Mouse (Mus musculus) limb, embryonic 11.5 days (tissue): ENCODE data around the gene Paxip1. TPM values are rescaled to one million over a fixed set of nuclear protein-coding genes. Genes with fewer than 3 reads are reported as not detected.
A peak's percentile ranks its signal among the peaks of the same experiment; 100 is the strongest.

Source experiments
- ATAC-seq: fragments of 200-750 bp; cut with Nextera tagmentation; 2 replicates; pipeline ENCODE4 v1.8.0; 2017; ENCODE audit warnings: low read depth; ENCODE audit not compliant: insufficient number of reproducible peaks, low FRiP score, low TSS enrichment
- DNase-seq: peaks from one replicate; pipeline ENCODE4 v3.0.0-alpha.2; 2015; ENCODE audit warnings: low spot score
- H3K27ac ChIP-seq: fragments of 300-500 bp; sonication (generic); replicated peaks from 2 replicates; pipeline ENCODE4 v1.5.1; 2014; ENCODE audit warnings: low read depth, mild to moderate bottlenecking, low read length
- H3K27me3 ChIP-seq: fragments of 300-500 bp; sonication (generic); 2 replicates; pipeline ENCODE4 v1.6.1; 2014; ENCODE audit warnings: mild to moderate bottlenecking, low read length, mixed read lengths; ENCODE audit not compliant: control insufficient read depth, insufficient read depth
- H3K36me3 ChIP-seq: fragments of 300-500 bp; sonication (generic); 2 replicates; pipeline ENCODE4 v1.6.1; 2014; ENCODE audit warnings: mild to moderate bottlenecking, low read length, moderate library complexity, mixed read lengths; ENCODE audit not compliant: control insufficient read depth, insufficient read depth
- H3K4me1 ChIP-seq: fragments of 300-500 bp; sonication (generic); 2 replicates; pipeline ENCODE4 v1.6.1; 2014; ENCODE audit warnings: low read length, mixed read lengths; ENCODE audit not compliant: control insufficient read depth, insufficient read depth
- H3K4me2 ChIP-seq: fragments of 300-500 bp; sonication (generic); 2 replicates; pipeline ENCODE4 v1.6.1; 2014; ENCODE audit warnings: low read depth, mild to moderate bottlenecking, moderate library complexity; ENCODE audit not compliant: severe bottlenecking
- H3K4me3 ChIP-seq: fragments of 300-500 bp; sonication (generic); 2 replicates; pipeline ENCODE4 v1.5.1; 2014; ENCODE audit warnings: low read depth, low read length
- H3K9ac ChIP-seq: fragments of 300-500 bp; sonication (generic); 2 replicates; pipeline ENCODE4 v1.6.1; 2014; ENCODE audit warnings: mild to moderate bottlenecking, low read length
- H3K9me3 ChIP-seq: fragments of 300-500 bp; sonication (generic); 2 replicates; pipeline ENCODE4 v1.6.1; 2016; ENCODE audit warnings: low read length; ENCODE audit not compliant: control insufficient read depth
- WGBS: fragments of 180-500 bp; shearing (Covaris S2); extraction: QIAGEN DNeasy Blood & Tissue Kit; methylation state at CpG from one replicate; pipeline ENCODE4 v1.1.7; 2014; 5-methylcytosine and 5-hydroxymethylcytosine counted together
- polyA plus RNA-seq: library from polyadenylated mRNA; unstranded; fragments of >200 nt; fragmentation: Nextera tagmentation; extraction: Ambion mirVana; gene quantifications from 2 replicates; pipeline ENCODE4 v1.2.1, GENCODE M21; 2014

Gene Paxip1
- polyA plus RNA-seq, 1 experiment from 2014 or later, result 53.8 TPM

DNA sequence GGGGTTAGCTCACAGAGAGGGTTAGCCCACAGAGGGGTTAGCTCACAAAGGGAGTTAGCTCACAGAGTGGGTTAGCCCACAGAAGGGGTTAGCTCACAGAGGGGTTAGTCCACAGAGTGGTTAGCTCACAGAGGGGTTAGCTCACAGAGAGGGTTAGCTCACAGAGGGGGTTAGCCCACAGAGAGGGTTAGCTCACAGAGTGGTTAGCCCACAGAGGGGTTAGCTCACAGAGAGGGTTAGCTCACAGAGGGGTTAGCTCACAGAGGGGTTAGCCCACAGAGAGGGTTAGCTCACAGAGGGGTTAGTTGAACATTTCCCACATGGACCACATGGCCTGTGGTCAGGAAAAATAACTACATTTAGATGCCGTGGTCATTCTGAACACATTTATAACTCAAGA lies 46.5 kb downstream of the Paxip1 start:
- no peaks in the 10 kb centered on the region for H3K9me3 ChIP-seq
- 88% methylated on average over 1 of the region's 1 CpGs for WGBS
- H3K27ac ChIP-seq, result no peak overlapping the region
- H3K4me1 ChIP-seq, result no peaks in the 10 kb centered on the region
- no peak overlapping the region for H3K4me2 ChIP-seq
- H3K27me3 ChIP-seq, result no peaks in the 10 kb centered on the region
- DNase-seq, result no peak
- peaks cover 22% of the 10 kb centered on the region for H3K36me3 ChIP-seq
- no peak overlapping the region for H3K9ac ChIP-seq
- H3K4me3 ChIP-seq, result no peak overlapping the region
- no peak for ATAC-seq

DNA sequence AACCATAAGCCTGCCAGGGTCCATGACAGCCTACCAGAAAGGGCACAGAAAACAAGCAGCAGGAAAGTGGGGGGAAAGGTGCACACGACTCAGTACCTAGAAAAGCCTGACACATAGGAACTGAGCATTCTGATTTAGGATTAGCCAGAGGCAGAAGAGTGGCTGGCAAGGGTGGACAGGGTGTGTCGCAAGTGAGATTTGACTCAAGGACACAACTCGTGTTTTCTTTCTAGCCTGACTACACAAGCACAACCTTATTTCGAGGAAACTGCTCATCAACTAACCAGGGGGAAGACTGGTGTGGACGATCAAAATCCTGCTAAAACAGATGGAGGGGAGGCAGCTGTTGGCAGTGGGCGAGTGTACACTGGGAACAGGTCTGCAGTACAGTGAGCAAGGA lies 52.3 kb downstream of the Paxip1 start:
- no peaks in the 10 kb centered on the region for H3K9me3 ChIP-seq
- peaks cover 10% of the 10 kb centered on the region for H3K36me3 ChIP-seq
- ATAC-seq (no peak), DNase-seq (no peak)
- no peak overlapping the region for H3K4me3 ChIP-seq
- H3K4me2 ChIP-seq, result no peak overlapping the region
- H3K27ac ChIP-seq, result no peak overlapping the region
- no peaks in the 10 kb centered on the region for H3K27me3 ChIP-seq
- H3K9ac ChIP-seq, result no peak overlapping the region
- H3K4me1 ChIP-seq, result no peaks in the 10 kb centered on the region
- 85% methylated on average over 6 of the region's 6 CpGs for WGBS

DNA sequence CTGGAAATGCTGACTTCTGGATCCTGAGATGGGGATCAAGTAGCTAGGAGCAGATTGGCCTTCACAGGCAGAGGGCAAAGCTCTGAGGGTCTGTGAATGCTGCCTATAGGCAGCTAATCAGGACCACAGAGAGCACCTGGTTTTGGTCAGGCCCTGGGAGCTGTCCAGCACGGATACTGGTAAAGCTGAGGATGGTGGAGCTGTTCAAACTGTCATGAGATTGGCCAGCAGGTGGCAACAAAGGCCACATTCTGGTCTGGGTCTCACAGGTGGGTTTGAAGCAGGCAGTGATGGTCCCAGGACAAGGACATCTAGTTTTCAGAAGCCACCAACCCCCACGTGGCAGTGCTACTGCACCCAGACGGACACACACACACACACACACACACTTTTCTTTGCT lies 54.3 kb downstream of the Paxip1 start:
- H3K4me3 ChIP-seq, result no peak overlapping the region
- H3K9me3 ChIP-seq, result no peaks in the 10 kb centered on the region
- 0 out of 2 replicates have a peak, but pooled peaks cover 4% of the 10 kb centered on the region for H3K36me3 ChIP-seq
- no peak overlapping the region for H3K4me2 ChIP-seq
- H3K4me1 ChIP-seq, result no peaks in the 10 kb centered on the region
- no peak overlapping the region for H3K27ac ChIP-seq
- no peak overlapping the region for H3K9ac ChIP-seq
- no peaks in the 10 kb centered on the region for H3K27me3 ChIP-seq
- peak; percentile 91 for DNase-seq
- WGBS, result 6% methylated on average over 3 of the region's 3 CpGs
- peak; percentile 90 for ATAC-seq

DNA sequence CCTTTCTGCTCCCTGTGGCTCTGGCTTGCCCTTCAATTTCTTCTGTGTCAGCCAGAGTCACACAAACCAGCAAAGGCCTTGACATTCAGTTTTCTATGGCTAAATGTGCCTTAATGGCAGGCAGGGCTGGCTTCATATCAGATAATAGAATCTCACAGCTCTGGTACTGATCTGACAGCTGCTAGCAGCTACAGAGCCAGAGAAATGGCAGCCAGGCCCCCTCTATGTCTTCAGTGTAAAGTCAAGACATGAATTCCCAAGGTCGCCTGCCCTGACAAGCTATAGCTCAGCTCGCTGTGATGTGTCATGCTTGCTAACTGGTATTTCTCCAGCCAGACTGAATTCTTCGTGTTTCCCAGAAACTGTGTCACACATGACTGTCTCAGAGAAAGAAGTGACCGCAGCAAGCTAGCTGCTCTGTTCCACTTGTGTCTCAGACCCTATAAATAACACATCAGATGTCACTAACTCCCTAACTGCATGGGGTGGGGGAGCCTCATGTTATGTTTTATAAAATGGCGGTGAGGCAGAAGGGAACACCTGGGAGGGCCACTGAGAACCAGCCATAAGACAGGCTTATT lies 59.1 kb downstream of the Paxip1 start:
- DNase-seq (no peak), ATAC-seq (no peak)
- Histone ChIP-seq H3K4me2 (no peak overlapping the region), H3K36me3 (no peaks in the 10 kb centered on the region), H3K9me3 (no peaks in the 10 kb centered on the region), H3K27ac (no peak overlapping the region), H3K4me1 (no peaks in the 10 kb centered on the region), H3K4me3 (no peak overlapping the region), H3K9ac (no peak overlapping the region), H3K27me3 (no peaks in the 10 kb centered on the region)
- WGBS, result 87% methylated on average over 5 of the region's 5 CpGs

DNA sequence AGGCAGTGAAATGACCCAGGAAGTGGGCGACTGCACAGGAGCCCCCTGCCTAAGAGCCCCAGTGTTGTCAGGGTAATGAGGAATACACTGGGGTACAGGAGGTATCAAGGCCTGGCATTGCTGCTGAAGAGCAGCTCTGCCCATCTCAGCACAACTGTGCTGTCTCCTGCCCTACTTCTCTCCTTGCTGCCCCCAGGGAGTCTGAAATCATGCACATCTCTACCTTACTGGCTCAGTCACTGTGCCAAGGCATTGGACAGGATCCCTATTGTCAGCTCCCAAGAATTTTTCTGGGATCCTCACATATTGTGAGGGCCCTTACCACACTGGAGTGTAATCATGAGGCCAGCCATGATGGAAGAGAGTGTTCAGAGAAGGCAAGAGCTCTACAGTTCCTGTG lies 60.1 kb downstream of the Paxip1 start:
- WGBS, result 59% methylated on average over 1 of the region's 1 CpGs
- H3K36me3 ChIP-seq, result no peaks in the 10 kb centered on the region
- H3K4me1 ChIP-seq, result no peaks in the 10 kb centered on the region
- H3K4me2 ChIP-seq, result no peak overlapping the region
- no peak overlapping the region for H3K27ac ChIP-seq
- ATAC-seq (no peak), DNase-seq (no peak)
- H3K4me3 ChIP-seq, result no peak overlapping the region
- H3K9ac ChIP-seq, result no peak overlapping the region
- H3K27me3 ChIP-seq, result no peaks in the 10 kb centered on the region
- no peaks in the 10 kb centered on the region for H3K9me3 ChIP-seq

GRCm38 (mm10) chr5:27730666-27731065 lies 60.8 kb downstream of the Paxip1 start:
- H3K27ac ChIP-seq, result no peak overlapping the region
- H3K36me3 ChIP-seq, result no peaks in the 10 kb centered on the region
- H3K27me3 ChIP-seq, result no peaks in the 10 kb centered on the region
- DNase-seq, result no peak
- H3K9me3 ChIP-seq, result no peaks in the 10 kb centered on the region
- no peaks in the 10 kb centered on the region for H3K4me1 ChIP-seq
- no peak overlapping the region for H3K4me2 ChIP-seq
- ATAC-seq, result no peak
- no peak overlapping the region for H3K9ac ChIP-seq
- 76% methylated on average over 5 of the region's 5 CpGs for WGBS
- H3K4me3 ChIP-seq, result no peak overlapping the region

- Histone ChIP-seq H3K4me3 (no peak overlapping the region), H3K4me2 (no peak overlapping the region), H3K9me3 (no peaks in the 10 kb centered on the region), H3K9ac (no peak overlapping the region), H3K36me3 (no peaks in the 10 kb centered on the region), H3K27me3 (no peaks in the 10 kb centered on the region), H3K4me1 (no peaks in the 10 kb centered on the region), H3K27ac (no peak overlapping the region)
- 27% methylated on average over 2 of the region's 2 CpGs for WGBS
- DNase-seq, result no peak
- no peak for ATAC-seq
These were observed 67.0 kb downstream of the Paxip1 start for GRCm38 (mm10) chr5:27724460-27724859.

DNA sequence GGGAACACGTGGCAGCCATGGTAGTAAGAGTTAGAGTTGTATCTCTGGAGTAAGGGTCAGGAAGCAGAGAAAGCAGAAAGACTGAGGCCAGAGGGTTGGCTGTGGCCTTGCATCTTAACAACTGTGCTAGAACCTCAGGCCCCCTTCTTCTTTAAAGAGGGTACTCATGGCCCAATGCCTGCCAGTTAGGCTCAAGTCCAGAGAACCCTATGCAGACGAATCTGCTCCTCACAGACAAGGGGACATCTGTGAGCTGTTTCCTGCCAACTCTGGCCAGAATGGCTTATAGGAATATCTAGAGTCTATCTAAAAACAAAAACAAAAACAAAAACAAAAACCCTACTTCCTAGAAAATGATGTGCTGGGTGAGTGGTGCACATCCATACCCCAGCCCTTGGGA lies 72.2 kb downstream of the Paxip1 start:
- Histone ChIP-seq H3K27ac (no peak overlapping the region), H3K4me1 (no peaks in the 10 kb centered on the region), H3K36me3 (no peaks in the 10 kb centered on the region), H3K27me3 (no peaks in the 10 kb centered on the region), H3K9me3 (no peaks in the 10 kb centered on the region), H3K9ac (no peak overlapping the region), H3K4me2 (no peak overlapping the region), H3K4me3 (no peak overlapping the region)
- 61% methylated on average over 2 of the region's 2 CpGs for WGBS
- no peak for ATAC-seq
- DNase-seq, result no peak

DNA sequence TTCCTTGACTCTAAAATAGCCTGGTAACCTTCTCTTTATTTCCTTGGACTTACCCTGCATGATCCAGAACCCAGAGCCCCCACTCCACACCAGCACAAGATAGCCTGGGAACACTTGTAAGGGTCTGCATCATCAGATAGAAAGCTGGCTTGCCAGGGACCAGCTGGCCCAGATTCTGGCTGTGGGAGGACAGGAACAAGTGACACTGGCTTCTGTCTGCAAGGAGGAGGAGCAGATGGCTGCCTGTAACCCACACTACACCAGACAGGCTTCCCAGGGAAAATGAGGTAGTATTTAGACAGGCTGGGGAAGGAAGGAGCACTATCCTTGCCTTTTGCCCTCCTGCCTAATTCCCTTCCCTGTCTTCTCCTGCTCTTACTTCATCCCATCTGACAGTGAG lies 74.2 kb downstream of the Paxip1 start:
- Histone ChIP-seq H3K27ac (no peak overlapping the region), H3K4me2 (no peak overlapping the region), H3K4me3 (no peak overlapping the region), H3K27me3 (no peaks in the 10 kb centered on the region), H3K9ac (no peak overlapping the region), H3K9me3 (no peaks in the 10 kb centered on the region), H3K36me3 (no peaks in the 10 kb centered on the region), H3K4me1 (no peaks in the 10 kb centered on the region)
- DNase-seq, result no peak
- no peak for ATAC-seq
